Mouse (Mus musculus) thymus, adult 2 months (tissue): ENCODE results near the gene Pced1a. TPM values are rescaled to one million over a fixed set of nuclear protein-coding genes. Genes with fewer than 3 reads are reported as not detected.

Source experiments
- DNase-seq: peaks from one replicate; pipeline ENCODE4 v3.0.0; 2021
- H3K27ac ChIP-seq: fragments of 200-500 bp; 2 replicates; pipeline ENCODE4 v1.5.1; 2012; ENCODE audit warnings: low read length, control low read depth; ENCODE audit not compliant: control insufficient read depth, insufficient read depth
- H3K27me3 ChIP-seq: fragments of 200-500 bp; 2 replicates; pipeline ENCODE4 v1.6.1; 2012; ENCODE audit warnings: mild to moderate bottlenecking, low read length, moderate library complexity, mixed read lengths; ENCODE audit not compliant: control insufficient read depth, insufficient read depth
- H3K36me3 ChIP-seq: fragments of 200-500 bp; 2 replicates; pipeline ENCODE4 v1.6.1; 2012; ENCODE audit warnings: mild to moderate bottlenecking, low read length, moderate library complexity; ENCODE audit not compliant: control insufficient read depth, insufficient read depth
- H3K4me1 ChIP-seq: fragments of 200-500 bp; replicated peaks from 2 replicates; pipeline ENCODE4 v1.6.1; 2012; ENCODE audit warnings: low read length; ENCODE audit not compliant: control insufficient read depth, insufficient read depth
- H3K4me3 ChIP-seq: fragments of 200-500 bp; 2 replicates; pipeline ENCODE4 v1.5.1; 2012; ENCODE audit warnings: mild to moderate bottlenecking, low read length, control low read depth, moderate library complexity; ENCODE audit not compliant: control insufficient read depth, insufficient read depth
- CTCF ChIP-seq: fragments of 200-500 bp; IDR thresholded peaks from 2 replicates; pipeline ENCODE4 v1.5.1; 2012; ENCODE audit warnings: mild to moderate bottlenecking, control low read depth, low read length, moderate library complexity, borderline replicate concordance; ENCODE audit not compliant: control insufficient read depth, poor library complexity, insufficient read depth; ENCODE audit errors: extremely low read depth
- POLR2A ChIP-seq: fragments of 200-500 bp; IDR thresholded peaks from 2 replicates; pipeline ENCODE4 v1.6.1; 2012; ENCODE audit warnings: mild to moderate bottlenecking, low read length, control low read depth, moderate library complexity; ENCODE audit not compliant: control insufficient read depth, poor library complexity, insufficient read depth; ENCODE audit errors: extremely low read depth
- WGBS: fragments of 180-500 bp; shearing (Covaris S2); methylation state at CpG from one replicate; pipeline ENCODE4 v1.1.7; 2018; 5-methylcytosine and 5-hydroxymethylcytosine counted together
- polyA plus RNA-seq: library from polyadenylated mRNA; depleted of rRNA; stranded (reverse); fragments of >200 nt; gene quantifications from 2 replicates; pipeline ENCODE4 v1.2.3, GENCODE M21; 2012

Pced1a gene
- polyA plus RNA-seq, 1 experiment = 44.7 TPM

- 21% methylated on average over 14 of the region's 14 CpGs for WGBS
- Histone ChIP-seq H3K36me3 (no peaks in the 10 kb centered on the region), H3K4me1 (peaks cover 16% of the 10 kb centered on the region), H3K27ac (no peak overlapping the region), H3K4me3 (no peak overlapping the region), H3K27me3 (no peaks in the 10 kb centered on the region; the same call in 1 of the 2 replicates)
- TF ChIP-seq POLR2A (no peak), CTCF (no peak)
- no peak for DNase-seq
Measured at GRCm38 (mm10) chr2:130398091-130398490, 26.4 kb downstream of the Pced1a start.

GRCm38 (mm10) chr2:130397186-130397985, 27.1 kb downstream of the Pced1a start, which contains the start of gene Cpxm1:
Gene Cpxm1, minus strand, starts transcription at chr2:130397574.
- Histone ChIP-seq H3K27me3 (no peaks in the 10 kb centered on the region; the same call in 1 of the 2 replicates), H3K36me3 (no peaks in the 10 kb centered on the region), H3K4me1 (peaks cover 16% of the 10 kb centered on the region), H3K4me3 (peak within 1 kb of the TSS; percentile 27), H3K27ac (no peak within 1 kb of the TSS)
- peak; percentile 22 for DNase-seq
- WGBS = 5% methylated on average over 50 of the region's 53 CpGs
- TF ChIP-seq CTCF = no peak
- 0 out of 2 replicates have a peak, but pooled peaks have one; percentile 15 for TF ChIP-seq POLR2A

GRCm38 (mm10) chr2:130395696-130396095, 28.8 kb downstream of the Pced1a start:
- peaks cover 25% of the 10 kb centered on the region for H3K4me1 ChIP-seq
- H3K4me3 ChIP-seq = no peak overlapping the region
- no peak overlapping the region for H3K27ac ChIP-seq
- H3K36me3 ChIP-seq = no peaks in the 10 kb centered on the region
- no peak for DNase-seq
- 96% methylated on average over 11 of the region's 11 CpGs for WGBS
- TF ChIP-seq CTCF (no peak), POLR2A (no peak)
- H3K27me3 ChIP-seq = no peaks in the 10 kb centered on the region; the same call in 1 of the 2 replicates

GRCm38 (mm10) chr2:130392836-130393235, 31.7 kb downstream of the Pced1a start:
- H3K4me3 ChIP-seq = no peak overlapping the region
- no peak for TF ChIP-seq POLR2A
- TF ChIP-seq CTCF = no peak
- no peaks in the 10 kb centered on the region for H3K36me3 ChIP-seq
- peaks cover 24% of the 10 kb centered on the region for H3K4me1 ChIP-seq
- no peaks in the 10 kb centered on the region; the same call in 1 of the 2 replicates for H3K27me3 ChIP-seq
- H3K27ac ChIP-seq = no peak overlapping the region
- DNase-seq = no peak
- 79% methylated on average over 3 of the region's 3 CpGs for WGBS

- DNase-seq = peak; percentile 71
- 32% methylated on average over 11 of the region's 11 CpGs for WGBS
- TF ChIP-seq CTCF (no peak), POLR2A (0 out of 2 replicates have a peak, but pooled peaks have one; percentile 24)
Measured at GRCm38 (mm10) chr2:130390993-130391625, 33.4 kb downstream of the Pced1a start.

GRCm38 (mm10) chr2:130388796-130389195, 35.7 kb downstream of the Pced1a start:
- WGBS = 86% methylated on average over 2 of the region's 2 CpGs
- H3K4me1 ChIP-seq = peaks cover 18% of the 10 kb centered on the region
- H3K27me3 ChIP-seq = no peaks in the 10 kb centered on the region
- H3K36me3 ChIP-seq = no peaks in the 10 kb centered on the region
- TF ChIP-seq CTCF (no peak), POLR2A (no peak)
- no peak overlapping the region for H3K27ac ChIP-seq
- H3K4me3 ChIP-seq = no peak overlapping the region
- DNase-seq = peak; percentile 37

More at GRCm38 (mm10) chr2:130390993-130391625, 33.4 kb downstream of the Pced1a start:
- Histone ChIP-seq H3K27ac (peak overlapping the region; percentile 69), H3K27me3 (no peaks in the 10 kb centered on the region), H3K36me3 (no peaks in the 10 kb centered on the region), H3K4me3 (no peak overlapping the region), H3K4me1 (peaks cover 15% of the 10 kb centered on the region)
